Mouse (Mus musculus) olfactory bulb, adult 2 months (tissue): ENCODE results near the gene Tusc2. TPM values are rescaled to one million over a fixed set of nuclear protein-coding genes. Genes with fewer than 3 reads are reported as not detected.

ENCODE experiments used
- H3K27ac ChIP-seq: fragments of 200-500 bp; 2 replicates; pipeline ENCODE4 v1.5.1; 2012; ENCODE audit warnings: low read depth, low read length; ENCODE audit not compliant: insufficient read depth
- H3K4me1 ChIP-seq: fragments of 200-500 bp; 2 replicates; pipeline ENCODE4 v1.6.1; 2012; ENCODE audit warnings: low read length; ENCODE audit not compliant: control insufficient read depth, insufficient read depth
- H3K4me3 ChIP-seq: fragments of 200-500 bp; 2 replicates; pipeline ENCODE4 v1.5.1; 2012; ENCODE audit warnings: mild to moderate bottlenecking, low read depth, low read length, moderate library complexity; ENCODE audit not compliant: insufficient read depth
- CTCF ChIP-seq: fragments of 200-500 bp; IDR thresholded peaks from 2 replicates; pipeline ENCODE4 v1.5.1; 2012; ENCODE audit warnings: low read depth, mild to moderate bottlenecking, low read length, moderate library complexity; ENCODE audit not compliant: insufficient read depth
- POLR2A ChIP-seq: fragments of 200-500 bp; IDR thresholded peaks from 2 replicates; pipeline ENCODE4 v1.6.1; 2012; ENCODE audit warnings: mild to moderate bottlenecking, low read depth, low read length, moderate library complexity; ENCODE audit not compliant: insufficient read depth
- WGBS: fragments of 180-500 bp; shearing (Covaris S2); methylation state at CpG from one replicate; pipeline ENCODE4 v1.1.7; 2018; 5-methylcytosine and 5-hydroxymethylcytosine counted together
- polyA plus RNA-seq: library from polyadenylated mRNA; stranded (reverse); fragments of >200 nt; gene quantifications from 2 replicates; pipeline ENCODE4 v1.2.4, GENCODE M21; 2012; ENCODE audit warnings: low replicate concordance; ENCODE audit not compliant: missing spikeins, insufficient read depth, insufficient read length

Gene Tusc2
- polyA plus RNA-seq, 1 experiment = not detected

DNA sequence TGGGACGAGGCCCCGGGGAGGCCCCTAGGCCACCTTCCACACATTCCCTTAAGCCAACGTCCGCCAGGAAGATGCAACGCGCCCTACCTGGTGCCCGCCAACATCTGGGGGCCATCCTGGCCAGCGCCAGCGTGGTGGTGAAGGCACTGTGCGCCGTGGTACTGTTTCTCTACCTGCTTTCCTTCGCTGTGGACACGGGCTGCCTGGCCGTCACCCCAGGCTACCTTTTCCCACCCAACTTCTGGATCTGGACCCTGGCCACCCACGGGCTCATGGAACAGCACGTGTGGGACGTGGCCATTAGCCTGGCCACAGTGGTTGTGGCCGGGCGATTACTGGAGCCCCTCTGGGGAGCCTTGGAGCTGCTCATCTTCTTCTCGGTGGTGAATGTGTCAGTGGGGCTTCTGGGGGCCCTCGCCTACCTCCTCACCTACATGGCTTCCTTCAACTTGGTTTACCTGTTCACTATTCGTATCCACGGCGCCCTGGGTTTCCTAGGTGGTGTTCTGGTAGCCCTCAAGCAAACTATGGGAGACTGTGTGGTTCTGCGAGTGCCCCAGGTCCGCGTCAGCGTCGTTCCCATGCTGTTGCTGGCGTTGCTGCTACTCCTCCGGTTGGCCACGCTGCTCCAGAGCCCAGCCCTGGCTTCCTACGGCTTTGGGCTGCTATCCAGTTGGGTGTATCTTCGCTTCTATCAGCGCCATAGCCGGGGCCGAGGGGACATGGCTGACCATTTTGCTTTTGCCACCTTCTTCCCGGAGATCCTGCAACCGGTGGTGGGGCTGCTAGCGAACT lies 28.4 kb upstream of the Tusc2 start:
- TF ChIP-seq CTCF = no peak
- TF ChIP-seq POLR2A = no peak
- WGBS = under 1% methylated on average over 40 of the region's 40 CpGs
- Histone ChIP-seq H3K4me3 (peak overlapping the region; percentile 78), H3K4me1 (peaks cover 25% of the 10 kb centered on the region), H3K27ac (no peak overlapping the region)

DNA sequence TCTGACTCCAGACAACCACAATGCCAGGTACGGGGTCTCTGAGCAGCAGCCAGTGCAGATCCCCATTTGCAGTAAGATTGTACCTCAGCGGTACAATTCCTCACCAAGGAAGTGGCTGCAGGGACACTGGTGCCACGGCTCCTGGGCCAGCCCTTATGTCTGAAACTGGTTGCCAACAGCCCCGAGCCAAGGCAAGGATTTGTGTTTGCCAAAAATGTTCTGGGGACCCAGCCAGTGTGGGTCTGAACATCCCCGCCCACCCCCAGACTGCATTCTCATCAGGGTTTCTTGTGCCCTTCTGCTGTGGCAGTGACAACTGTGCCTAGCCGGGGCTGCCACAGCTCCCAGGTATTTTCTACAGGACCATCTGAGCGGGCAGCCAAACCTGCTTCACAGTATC lies 24.8 kb upstream of the Tusc2 start:
- WGBS = 52% methylated on average over 7 of the region's 7 CpGs
- no peak for TF ChIP-seq POLR2A
- no peak for TF ChIP-seq CTCF

DNA sequence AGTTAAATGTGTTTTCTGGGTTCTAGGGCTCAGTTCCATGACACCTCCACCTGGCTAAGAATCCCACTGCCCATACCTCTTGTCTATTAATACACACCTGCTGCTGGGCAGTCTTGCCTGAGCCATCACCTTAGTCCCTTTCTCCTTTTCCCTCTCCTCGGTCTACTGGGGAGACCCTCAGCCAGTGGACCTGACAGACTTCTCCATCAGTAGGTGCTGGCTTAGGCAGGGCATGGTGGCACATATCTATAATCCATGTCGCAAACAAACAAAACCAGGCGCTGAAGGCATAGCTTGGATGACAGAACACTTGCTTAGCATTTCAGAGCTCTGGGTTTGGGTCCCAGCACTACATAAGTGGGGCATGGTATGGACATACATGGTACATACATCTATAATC lies 24.3 kb upstream of the Tusc2 start:
- 93% methylated on average over 3 of the region's 3 CpGs for WGBS
- Histone ChIP-seq H3K4me3 (no peak overlapping the region), H3K4me1 (peaks cover 34% of the 10 kb centered on the region), H3K27ac (no peak overlapping the region)
- TF ChIP-seq CTCF (no peak), POLR2A (no peak)

More for the DNA sequence above, 24.8 kb upstream of the Tusc2 start:
- H3K4me3 ChIP-seq = no peak overlapping the region
- H3K27ac ChIP-seq = no peak overlapping the region
- H3K4me1 ChIP-seq = peaks cover 34% of the 10 kb centered on the region

DNA sequence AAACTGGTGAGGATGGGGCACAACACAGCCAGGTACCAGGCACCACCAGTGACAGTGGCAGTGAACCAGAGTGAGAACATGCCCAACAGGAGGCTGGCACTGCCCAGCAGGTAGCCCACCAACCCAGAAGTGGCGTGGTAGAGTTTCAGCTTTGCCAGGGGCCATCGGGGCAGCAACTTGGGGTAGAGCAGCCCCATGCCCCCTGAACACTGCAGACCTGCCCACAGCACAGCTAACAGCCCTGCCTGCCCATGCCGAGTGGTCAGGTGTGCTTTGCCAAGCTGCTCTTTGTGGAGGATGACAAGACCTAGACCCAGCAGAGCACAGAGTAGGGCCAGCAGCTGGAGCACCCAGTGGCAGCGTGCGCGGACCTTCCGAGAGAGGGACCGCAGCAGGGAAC lies 23.1 kb upstream of the Tusc2 start:
- H3K27ac ChIP-seq = no peak overlapping the region
- WGBS = 93% methylated on average over 8 of the region's 8 CpGs
- no peak overlapping the region for H3K4me3 ChIP-seq
- H3K4me1 ChIP-seq = peaks cover 35% of the 10 kb centered on the region
- TF ChIP-seq CTCF (no peak), POLR2A (no peak)

DNA sequence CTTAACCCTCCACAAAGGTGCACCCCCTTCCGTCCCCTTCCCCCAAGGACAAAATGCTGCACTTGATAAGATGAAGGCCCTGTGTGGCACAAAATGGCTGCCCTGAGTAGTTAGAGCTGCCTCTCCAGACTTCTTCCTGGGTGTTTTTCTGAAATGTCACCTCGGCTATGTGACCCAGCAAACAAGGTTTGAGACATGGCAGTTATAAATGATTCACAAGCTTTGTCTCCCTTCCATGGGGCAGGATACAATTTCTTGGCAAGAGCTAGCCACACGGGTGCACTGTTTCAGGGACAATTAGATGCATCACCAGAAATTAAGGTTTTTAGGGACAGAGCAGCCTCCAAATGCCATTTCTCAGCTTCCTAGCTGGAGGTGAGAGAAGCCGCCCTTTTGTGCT lies 22.6 kb upstream of the Tusc2 start:
- H3K27ac ChIP-seq = no peak overlapping the region
- 67% methylated on average over 4 of the region's 4 CpGs for WGBS
- no peak overlapping the region for H3K4me3 ChIP-seq
- peaks cover 36% of the 10 kb centered on the region for H3K4me1 ChIP-seq
- TF ChIP-seq POLR2A (no peak), CTCF (no peak)

DNA sequence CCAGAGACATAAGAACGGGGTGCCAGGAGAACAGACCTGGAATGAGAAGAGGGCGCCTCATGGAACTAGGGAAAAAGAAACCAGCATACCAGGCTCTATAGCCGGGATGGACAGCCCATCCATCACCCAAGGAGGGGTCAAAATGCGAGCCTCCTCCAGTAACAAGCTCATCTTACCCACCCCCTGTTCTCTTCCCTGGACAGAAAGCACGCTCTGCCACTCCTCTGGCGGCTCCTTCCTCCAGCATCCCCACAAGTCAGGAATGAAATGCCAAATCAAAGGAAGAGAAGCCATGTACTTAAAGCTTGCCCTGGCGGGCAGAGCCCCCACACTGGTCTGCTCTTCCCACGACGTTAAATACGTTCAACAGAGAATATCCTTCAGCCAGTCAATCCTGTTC lies 22.1 kb upstream of the Tusc2 start:
- H3K27ac ChIP-seq = no peak overlapping the region
- 36% methylated on average over 10 of the region's 10 CpGs for WGBS
- TF ChIP-seq CTCF (no peak), POLR2A (no peak)
- H3K4me3 ChIP-seq = no peak overlapping the region
- peaks cover 30% of the 10 kb centered on the region for H3K4me1 ChIP-seq

DNA sequence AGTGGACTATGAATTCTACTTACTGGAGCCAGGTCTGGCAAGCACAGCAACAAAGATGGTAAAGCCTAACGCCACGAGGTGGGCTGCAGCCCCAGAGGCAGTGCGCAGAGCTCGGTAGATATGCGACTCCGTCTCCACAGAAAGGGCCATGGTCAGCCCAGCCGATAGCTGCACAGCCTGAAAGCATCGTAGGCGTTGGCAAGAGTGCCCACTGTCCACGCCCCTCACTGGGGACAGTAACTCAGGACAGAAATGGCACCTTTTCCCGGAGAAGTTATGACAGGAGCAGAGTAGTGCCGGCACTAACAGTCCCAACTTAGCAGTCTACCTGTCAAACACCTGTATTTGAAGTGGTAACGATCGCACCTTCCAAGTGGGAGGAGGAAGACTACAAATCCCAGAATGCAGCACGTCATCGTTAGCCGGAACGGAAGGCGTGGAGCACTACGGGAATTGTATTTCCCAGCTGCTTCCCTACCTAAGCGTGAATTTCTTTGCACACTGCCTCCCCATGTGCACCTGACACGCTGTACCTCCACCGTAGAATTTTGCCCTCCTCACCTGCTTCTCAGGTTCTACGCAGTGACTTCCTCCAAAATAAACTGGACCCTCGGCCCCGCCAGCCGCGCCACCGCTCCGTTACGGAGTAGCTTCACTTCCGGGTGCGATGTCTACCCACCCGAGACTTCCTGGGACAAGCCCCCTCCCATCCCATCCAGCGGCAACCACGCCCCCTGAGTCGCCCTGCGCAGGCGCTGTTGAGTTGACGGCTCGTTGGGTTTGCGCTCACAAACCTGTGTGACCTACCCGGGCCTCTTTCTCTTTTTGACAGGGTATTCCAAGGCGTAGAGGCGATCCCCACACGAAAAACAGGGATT lies 21.3 kb upstream of the Tusc2 start, which contains the start of the genes Cyb561d2 and Nprl2:
Gene Cyb561d2 (minus strand): TSS at position 720 of the 878 bp plus-strand sequence.
Gene Nprl2 (plus strand): TSS at position 753 of the 878 bp plus-strand sequence.
- H3K4me3 ChIP-seq = peak within 1 kb of the TSS; percentile 68
- TF ChIP-seq CTCF = no peak
- peak; percentile 69; the same call in 1 of the 2 replicates for TF ChIP-seq POLR2A
- peaks cover 27% of the 10 kb centered on the region for H3K4me1 ChIP-seq
- WGBS = under 1% methylated on average over 46 of the region's 46 CpGs
- H3K27ac ChIP-seq = peak within 1 kb of the TSS; percentile 48; the same call in 1 of the 2 replicates

DNA sequence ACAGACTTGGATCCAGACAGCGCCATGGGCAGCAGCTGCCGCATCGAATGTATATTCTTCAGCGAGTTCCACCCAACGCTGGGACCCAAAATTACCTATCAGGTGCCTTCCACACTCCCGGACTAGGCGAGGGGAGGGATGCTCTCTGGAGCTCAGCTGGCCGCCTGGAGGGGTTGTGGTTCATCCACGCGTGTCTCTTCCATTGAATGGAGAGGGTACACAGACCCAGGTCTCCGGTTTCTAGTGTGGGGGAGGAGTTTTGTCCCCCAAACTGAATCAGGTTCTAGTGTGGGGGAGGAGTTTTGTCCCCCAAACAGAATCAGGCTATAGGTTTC lies 20.7 kb upstream of the Tusc2 start:
- TF ChIP-seq CTCF (no peak), POLR2A (no peak)
- Histone ChIP-seq H3K4me1 (peaks cover 27% of the 10 kb centered on the region), H3K4me3 (peak overlapping the region; percentile 68), H3K27ac (no peak overlapping the region)
- WGBS = 0% methylated on average over 11 of the region's 11 CpGs

DNA sequence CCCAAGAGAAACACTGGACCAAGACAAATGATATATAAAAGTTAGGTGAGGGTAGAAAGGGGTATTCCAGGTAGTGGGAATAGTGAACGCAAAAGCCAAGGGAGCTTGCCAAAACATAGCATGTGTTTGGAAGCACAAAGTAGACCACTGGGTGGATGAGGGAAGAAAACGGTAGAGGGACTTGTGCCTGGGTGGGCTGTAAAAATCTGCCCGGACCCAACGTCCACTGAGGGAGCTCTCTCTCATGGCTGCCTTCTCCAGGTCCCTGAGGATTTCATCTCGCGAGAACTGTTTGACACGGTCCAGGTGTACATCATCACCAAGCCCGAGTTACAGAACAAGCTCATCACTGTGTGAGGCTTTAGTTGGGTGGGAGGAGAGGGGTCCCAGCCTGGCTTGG lies 20.3 kb upstream of the Tusc2 start:
- H3K27ac ChIP-seq = no peak overlapping the region
- no peak for TF ChIP-seq POLR2A
- TF ChIP-seq CTCF = no peak
- 44% methylated on average over 8 of the region's 8 CpGs for WGBS

More for the DNA sequence above, 20.3 kb upstream of the Tusc2 start:
- Histone ChIP-seq H3K4me3 (peak overlapping the region; percentile 68), H3K4me1 (peaks cover 29% of the 10 kb centered on the region)
